Mouse (Mus musculus) frontal cortex, postnatal 10 days (tissue): ENCODE measurements around the gene Abcb5.

ENCODE experiments used
- DNase-seq, 2 experiments: peaks; one replicate each; pipeline ENCODE4 v3.0.0; 2022; ENCODE audit warnings: low spot score in 2 of 2, mixed read lengths in 1 of 2

The Abcb5 gene

DNA sequence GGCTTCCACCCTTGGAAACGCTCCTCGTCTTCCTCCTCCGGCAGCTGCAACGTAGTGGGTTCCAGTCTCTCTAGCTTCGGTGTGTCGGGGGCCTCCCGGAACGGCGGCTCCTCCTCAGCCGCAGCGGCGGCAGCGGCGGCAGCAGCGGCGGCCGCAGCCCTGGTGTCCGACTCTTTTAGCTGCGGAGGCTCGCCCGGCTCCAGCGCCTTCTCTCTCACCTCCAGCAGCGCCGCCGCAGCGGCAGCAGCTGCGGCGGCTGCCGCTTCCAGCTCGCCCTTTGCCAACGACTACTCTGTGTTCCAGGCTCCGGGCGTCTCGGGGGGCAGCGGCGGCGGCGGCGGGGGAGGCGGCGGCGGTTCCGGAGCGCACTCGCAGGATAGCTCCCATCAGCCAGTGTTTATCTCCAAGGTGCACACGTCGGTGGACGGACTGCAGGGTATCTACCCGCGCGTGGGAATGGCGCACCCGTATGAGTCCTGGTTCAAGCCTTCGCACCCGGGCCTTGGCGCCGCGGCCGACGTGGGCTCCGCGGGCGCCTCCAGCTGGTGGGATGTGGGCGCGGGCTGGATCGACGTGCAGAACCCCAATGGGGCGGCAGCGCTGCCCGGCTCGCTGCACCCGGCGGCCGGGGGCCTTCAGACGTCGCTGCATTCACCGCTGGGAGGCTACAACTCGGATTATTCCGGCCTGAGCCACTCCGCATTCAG is 117.6 kb downstream of the Abcb5 start:
- no peak for DNase-seq

DNA sequence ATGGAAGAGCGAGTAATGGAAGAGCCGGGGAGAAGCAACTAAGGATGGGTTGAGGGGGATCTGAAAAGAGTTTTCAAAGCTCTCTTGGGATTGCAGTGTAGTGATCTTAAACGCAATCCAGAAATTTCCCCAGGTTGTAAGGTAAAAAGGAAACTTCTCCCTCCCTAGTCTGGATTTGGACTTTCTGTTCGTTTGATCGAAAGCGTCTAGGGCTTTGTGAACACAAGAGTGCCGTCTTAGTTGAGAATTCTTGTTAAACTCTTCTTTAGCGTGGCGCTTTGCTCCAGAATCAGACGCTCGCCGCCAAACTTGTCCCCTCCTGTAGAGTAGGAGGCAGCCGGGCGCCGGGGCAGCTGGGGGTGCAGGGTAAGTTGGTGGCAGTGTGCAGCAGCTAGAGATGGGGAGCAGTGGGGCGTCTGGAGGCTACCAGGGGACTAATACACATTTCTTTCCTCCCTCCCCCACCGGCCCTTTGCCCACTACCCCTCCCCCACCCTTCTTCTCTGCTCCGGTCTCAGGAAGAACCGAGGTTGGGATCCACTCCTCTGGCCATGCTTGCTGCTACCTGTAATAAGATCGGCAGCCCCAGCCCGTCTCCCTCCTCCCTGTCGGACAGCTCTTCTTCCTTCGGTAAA is 118.2 kb downstream of the Abcb5 start:
- DNase-seq = no peak

DNA sequence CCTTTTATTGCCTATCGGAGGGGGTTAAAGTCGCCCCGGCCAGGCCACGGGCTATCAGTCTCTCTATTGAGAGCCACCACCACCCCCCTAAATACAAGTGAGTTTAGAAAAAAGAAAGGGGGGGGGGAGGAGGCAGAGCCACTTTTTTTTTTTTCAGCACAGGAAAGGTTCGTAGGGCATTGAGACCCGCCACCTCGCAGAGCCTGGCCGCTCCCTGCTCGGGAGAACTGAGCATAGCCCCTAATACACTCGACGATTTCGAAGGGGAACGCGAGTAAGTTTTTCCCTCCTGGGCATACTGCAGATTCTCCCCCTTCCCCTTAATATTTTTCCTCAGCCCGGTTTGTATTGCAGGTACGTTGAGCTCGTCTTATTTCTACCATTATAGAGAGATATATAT is 118.8 kb downstream of the Abcb5 start:
- DNase-seq = no peak

DNA sequence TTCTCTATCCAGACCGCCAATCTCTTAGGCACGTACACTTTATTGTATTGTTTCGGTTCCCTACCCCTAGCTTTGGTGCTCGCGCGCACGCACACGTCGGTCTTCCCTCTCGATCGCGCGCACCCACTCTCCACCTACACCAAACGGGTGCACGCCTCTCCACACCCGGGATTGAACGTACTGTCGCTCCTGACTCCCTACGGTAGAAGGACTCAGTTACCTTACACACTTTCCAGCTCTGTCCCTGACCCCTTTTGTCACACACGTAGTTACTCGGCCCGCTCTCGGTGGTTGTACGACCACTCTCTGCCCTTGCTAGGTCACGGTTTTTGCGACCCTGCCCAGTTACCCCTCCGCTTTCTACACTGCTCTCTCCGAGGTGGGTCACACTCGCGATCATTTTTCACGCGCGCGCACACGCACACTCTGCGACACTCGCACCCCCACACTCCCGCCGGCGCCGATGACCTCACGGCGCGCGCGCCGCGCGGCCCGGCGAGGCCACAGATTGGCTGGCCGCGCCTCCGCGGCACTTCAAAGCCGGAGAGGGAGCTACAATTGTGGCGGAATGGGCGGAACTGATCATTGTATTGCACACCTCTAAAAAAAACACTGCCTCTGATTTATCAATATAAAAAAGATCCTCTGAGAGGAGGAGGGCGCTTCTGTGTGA is 119.4 kb downstream of the Abcb5 start:
- DNase-seq = peak in 1 of 2 experiments; percentile 41

DNA sequence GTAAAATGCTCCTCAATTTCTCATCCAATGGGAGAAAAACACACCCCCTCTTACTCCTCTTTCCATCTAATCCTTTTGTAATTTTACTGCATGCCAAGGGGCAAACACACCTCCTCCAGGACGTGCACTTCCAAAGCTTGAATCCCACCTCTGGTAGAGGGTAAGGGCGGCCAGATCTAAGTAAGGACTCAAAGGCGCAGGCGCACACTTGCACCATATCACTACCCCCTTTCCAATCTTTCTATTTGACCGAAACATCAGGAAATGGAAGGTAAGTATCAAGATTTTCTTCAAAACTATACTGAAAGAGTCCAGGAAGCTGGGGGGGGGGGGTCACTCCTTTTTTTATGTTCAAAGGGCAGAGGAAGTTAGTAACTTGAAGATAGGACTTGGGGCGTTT is 120.0 kb downstream of the Abcb5 start, which contains the start of gene Sp8:
TSS of gene Sp8 (plus strand) at position 109 of the 400 bp plus-strand sequence.
- DNase-seq = no peak

DNA sequence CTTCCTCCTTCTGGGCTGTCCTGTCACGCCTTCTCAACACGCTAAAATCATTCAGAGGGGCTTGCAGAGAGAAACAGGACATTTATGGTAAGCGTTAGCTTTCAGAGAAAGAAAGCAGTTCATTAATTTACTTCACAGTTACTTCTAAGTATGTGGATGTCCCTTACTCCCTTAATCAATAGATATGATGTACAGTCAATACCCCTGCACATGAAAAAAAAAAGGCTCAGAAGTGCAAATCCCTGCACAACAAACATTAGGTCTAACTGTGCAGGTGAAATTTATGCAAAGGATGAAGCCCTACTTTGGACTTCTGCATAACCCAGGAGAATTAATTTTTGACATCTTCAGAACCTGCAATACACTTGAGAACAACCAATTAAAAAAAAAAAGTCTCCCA is 120.9 kb downstream of the Abcb5 start:
- DNase-seq = no peak

DNA sequence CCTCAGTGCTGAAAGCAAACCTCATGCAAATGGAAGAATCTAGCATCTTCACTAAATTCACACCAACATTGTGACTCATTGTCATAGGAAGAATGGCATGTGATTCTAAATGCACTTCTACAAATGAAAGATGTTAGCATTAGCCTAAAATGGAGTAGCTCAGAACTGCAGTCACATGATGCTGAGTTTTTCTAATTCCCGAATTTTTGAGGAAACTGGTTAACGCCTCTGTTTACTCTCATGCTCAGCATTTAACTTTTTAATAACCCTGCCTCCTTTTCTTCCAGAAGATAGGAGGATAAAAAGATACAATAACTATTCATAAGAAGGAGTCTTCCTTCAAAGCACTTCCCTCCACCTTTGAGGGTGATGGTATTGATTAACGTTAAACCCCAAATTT is 121.4 kb downstream of the Abcb5 start:
- DNase-seq = no peak

DNA sequence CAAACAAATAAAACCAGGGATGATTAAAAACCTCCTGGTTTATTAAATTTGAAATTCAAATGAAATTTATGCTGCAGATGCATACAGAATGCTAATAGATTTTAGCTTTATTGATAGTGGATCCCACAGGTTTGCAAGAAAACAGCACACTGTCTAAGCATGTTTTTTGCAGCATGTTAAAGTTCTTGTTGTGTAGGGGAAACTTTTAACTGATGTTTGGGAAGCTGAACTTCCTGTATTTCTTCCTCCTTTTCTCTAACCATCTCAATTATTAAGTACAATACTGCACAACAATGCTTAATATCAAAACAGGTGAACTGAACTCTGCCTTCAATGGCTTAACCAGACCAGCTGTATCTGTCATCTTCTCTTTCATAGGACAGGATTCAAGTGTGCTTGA is 122.1 kb downstream of the Abcb5 start:
- DNase-seq = no peak

DNA sequence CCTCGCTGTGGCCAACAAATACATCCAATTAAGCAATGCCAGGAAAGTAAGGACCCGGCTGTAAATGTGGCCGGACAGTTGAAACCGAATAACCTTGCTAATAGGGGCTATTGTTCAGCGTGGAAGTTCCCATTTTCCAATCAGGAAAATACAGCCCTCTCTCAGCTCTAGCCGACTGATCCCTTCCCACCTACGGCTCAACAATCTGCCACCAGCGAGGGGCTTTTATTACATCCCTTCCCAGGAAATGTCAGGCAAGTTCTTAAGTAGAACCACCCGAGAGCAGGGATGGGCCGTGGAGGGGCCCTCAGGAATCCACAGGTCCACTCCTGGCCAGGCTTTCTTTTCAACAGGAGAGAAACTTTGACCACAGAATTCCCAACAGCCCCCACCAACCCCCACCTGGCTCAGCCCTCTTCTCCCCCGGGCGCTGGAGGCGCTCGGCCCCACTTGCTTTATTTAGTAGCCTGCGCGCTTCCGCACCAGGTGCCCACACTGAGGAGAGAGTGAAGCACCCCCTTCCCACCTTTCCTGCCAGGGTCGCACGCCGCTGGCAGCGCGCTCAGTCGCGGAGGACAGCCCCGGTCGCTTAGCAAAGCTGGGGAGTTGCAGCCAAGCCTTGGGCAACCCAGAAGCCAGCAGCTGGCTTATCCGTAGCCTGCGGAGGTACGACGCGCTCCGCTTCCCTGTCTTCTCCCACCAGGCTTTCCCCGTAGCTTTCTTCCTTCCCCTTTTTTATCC is 123.4 kb downstream of the Abcb5 start:
- DNase-seq = no peak

DNA sequence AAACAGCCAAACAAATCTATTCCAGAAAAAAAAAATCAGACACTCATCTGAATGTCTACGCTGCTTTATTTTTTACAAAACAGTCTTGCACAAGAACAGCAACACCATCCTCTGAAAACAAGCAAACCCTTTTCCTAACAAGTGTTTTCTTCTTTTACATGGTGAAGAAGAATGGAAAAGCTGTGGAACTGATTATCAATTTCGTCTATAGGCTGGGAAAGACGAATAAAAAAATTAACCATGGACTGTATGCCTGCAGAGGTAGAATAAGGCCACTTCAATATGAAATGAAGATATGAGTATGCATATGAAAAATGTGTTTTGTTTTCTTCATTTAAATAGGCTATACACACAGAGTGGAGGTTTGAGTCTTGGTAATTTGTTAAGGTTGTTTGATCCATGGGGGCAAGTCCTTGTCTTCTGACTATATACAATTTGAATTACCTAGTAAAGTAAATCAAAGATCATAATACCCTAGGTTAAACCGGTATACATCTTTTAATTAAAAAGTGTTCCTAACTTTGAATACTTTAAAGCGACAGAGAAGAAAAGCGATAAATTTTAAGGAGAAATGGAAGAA is 124.2 kb downstream of the Abcb5 start:
- DNase-seq = no peak

DNA sequence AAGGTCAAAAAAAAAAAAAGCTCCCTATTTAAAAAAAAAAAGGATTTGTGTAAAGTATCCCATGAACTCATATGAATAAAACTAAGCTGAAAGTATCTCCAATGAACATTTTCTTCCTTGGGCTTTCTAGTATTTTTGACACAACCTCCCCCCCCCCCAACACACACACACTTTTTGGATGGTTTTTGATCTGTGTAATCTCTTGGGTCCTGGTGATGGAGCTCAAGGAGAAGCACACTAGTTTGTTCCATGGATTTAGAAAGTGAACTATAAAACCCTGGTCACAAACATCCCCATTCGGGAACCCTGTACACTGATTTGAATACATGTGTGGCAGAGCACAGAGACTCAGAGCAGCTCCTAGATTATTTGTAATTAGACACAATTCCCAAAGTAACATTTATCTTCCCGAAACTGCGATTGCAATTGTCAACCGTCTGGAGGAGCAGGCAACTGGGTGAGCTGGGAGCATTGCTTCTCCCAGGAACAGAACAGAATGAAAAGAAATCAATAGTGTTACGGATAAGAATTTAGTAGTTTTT is 124.8 kb downstream of the Abcb5 start:
- DNase-seq = no peak

DNA sequence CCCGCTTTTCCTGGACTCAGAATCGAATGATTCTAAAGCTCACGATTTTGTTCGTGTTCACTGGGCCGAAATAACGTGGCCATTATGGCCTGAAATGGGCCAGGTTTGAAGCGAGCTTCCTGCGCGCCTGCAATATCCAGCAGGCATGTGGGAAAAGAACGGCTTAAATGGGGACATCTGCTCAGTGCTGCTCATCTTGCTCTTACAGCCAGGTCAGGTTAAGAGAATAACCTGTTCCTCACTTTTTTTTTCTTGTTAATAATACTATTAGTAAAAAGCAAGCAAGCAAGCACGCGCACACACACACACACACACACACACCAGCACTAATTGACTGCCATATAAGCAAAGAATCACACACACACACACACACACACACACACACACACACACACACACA is 125.4 kb downstream of the Abcb5 start:
- DNase-seq = no peak

DNA sequence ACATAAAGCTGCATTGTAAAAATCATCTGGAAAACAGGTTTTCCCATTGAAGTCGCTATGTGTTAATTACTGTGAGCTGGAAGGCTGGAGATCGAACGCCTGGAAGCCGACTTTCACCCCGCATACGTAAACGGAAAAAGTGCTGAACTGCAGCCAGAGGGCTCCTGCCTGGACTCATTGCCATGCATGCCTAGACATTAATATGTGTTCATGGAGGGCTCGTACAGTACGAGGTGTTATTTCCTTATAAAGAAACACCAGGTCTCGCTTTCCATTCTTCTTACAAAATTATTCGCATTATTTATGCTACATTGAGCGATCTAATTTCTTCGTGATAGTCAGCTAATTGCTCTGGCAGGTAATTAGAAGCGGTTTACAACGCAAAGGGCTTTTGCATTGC is 125.9 kb downstream of the Abcb5 start:
- no peak for DNase-seq

DNA sequence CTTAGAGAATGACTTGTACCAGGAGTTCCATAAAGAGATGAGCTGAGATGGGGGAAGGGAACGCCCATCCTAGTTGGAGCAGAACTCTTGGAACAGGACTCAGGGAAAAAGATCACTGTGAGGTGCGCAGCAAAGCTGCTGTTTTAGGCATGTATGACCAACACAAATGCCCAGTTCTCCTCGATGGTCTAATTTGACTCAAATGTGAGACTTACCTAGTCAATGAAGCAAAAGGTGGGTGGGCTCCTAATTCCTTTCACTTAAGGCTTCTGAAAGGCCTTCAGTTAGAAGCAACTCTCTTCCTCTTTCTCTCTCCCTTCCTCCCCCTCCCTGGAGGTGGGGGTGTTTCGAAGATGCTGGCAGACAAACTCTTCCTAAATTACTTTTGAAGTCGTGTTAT is 126.8 kb downstream of the Abcb5 start:
- DNase-seq = no peak

DNA sequence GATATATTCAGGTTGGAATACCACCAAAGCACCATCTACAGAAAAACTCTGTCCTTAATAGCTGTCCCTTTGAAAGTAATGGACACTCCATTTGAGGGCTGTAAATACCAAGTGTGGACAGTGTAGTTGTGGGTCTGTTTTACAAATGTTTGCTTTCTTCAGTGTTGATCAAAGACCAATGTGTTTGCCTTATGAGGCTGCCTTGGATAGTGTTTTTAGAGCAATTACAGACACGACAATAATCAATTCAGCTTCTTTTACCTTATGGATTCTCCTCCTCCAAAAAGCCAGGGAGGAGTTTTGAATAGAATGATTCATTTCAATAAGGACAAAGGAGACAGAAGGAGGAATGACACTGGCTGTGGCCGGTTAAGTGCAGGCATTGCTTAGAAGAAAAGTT is 128.0 kb downstream of the Abcb5 start:
- DNase-seq = no peak

DNA sequence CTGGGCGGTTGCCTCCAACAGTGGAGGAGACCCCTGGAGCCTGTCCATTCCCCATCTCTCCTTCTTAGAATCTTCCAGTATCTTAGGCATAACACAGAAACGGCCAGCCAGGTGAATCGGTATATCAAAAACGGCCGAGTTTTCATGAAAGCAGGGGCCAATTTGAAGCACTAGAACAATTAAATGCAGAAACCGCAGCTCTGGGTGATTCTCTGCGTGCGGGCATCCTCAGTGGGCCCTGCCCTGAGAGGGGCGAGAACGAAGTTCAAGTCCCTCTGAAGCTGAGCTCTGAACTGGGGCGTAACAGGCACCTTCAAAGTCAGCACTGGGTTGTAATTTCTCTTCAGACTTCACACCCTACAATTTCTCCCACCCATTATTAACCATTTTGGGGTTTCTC is 128.9 kb downstream of the Abcb5 start:
- DNase-seq = no peak

DNA sequence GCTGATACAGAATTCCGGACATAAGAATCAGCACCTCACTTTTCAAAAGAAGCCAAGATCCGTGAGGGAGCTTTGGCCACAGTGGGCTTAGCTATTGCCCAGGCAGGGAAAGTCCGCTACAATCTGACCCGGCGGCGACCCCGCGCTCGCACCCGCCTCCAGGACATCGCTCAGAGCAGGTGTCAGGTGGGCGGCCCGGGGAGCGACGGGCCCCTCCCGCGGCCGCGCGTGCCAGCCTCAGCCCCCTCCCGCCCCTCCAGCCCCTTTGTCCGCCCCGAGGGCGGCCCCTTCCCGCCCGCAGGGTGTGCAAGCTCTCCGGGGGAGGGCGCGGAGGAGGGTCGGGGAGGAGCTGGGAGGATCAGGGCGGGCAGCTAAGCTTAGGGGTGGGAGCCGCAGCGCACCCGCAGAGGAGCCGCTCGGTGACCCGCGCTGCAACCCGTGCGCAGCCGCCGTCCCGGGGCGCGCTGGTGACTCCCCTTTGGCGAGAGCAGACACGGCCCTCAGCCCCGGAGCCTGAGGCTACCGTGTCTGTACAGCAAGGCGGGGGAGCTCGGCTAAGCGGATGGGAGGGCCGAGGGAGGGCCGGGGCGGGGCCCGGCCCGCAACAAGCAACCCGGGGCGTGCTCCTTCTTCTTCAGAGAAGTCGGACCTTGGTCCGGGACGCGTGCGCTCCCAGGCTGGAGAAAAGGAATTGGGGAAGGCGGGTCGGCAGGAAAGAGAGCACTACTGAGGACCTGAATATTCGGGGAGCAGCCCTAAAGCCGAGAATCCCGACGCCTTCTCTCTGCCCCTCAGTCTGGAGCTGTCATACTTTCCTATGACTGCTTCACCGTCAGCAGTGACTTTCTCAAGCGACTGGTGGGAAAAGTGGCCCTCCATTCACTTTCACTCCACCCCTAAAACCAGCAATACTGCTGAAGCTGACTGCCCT is 129.5 kb downstream of the Abcb5 start:
- no peak for DNase-seq

DNA sequence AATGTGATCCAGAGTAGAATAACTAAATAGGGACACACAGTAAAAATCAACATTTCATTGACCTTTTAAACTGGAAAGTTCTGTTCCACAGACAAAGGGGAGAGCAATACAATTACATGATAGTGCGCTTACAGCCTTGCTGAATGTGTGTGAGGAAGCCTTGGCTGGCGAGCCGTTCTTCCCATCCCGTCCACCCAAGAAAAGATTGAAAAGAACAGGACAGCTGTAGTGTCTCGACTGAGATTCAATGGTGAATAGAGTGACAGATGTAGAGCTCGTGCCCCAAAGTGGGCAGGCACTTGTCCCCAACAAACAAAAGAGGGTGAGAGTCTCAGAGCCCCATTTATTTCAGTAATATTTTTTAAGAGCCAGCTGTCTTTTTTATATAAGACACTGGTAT is 136.3 kb downstream of the Abcb5 start:
- DNase-seq = no peak
